Mouse (Mus musculus) intestine, embryonic 14.5 days (tissue): ENCODE data around the gene Pkn1. TPM values are rescaled to one million over a fixed set of nuclear protein-coding genes. Genes with fewer than 3 reads are reported as not detected.

ENCODE experiments used
- ATAC-seq: fragments of 200-750 bp; cut with Nextera tagmentation; replicated peaks from 2 replicates; pipeline ENCODE4 v1.8.0; 2017; ENCODE audit warnings: low read depth, moderate number of reproducible peaks, moderate TSS enrichment, moderate library complexity; ENCODE audit not compliant: low FRiP score, low TSS enrichment
- DNase-seq: peaks from one replicate; pipeline ENCODE4 v3.0.0-alpha.2; 2018; ENCODE audit warnings: low spot score
- H3K27ac ChIP-seq: fragments of 300-500 bp; sonication (generic); 2 replicates; pipeline ENCODE4 v1.5.1; 2014; ENCODE audit warnings: low read depth, mild to moderate bottlenecking, control low read depth
- H3K27me3 ChIP-seq: fragments of 300-500 bp; sonication (generic); replicated peaks from 2 replicates; pipeline ENCODE4 v1.6.1; 2014; ENCODE audit warnings: low read length, control low read depth; ENCODE audit not compliant: control insufficient read depth, insufficient read depth
- H3K36me3 ChIP-seq: fragments of 300-500 bp; sonication (generic); 2 replicates; pipeline ENCODE4 v1.6.1; 2014; ENCODE audit warnings: low read length, control low read depth; ENCODE audit not compliant: control insufficient read depth, insufficient read depth
- H3K4me1 ChIP-seq: fragments of 300-500 bp; sonication (generic); replicated peaks from 2 replicates; pipeline ENCODE4 v1.6.1; 2014; ENCODE audit warnings: low read length, control low read depth, mixed read lengths; ENCODE audit not compliant: control insufficient read depth, insufficient read depth
- H3K4me2 ChIP-seq: fragments of 300-500 bp; sonication (generic); 2 replicates; pipeline ENCODE4 v1.6.1; 2014; ENCODE audit warnings: low read length
- H3K4me3 ChIP-seq: fragments of 300-500 bp; sonication (generic); 2 replicates; pipeline ENCODE4 v1.5.1; 2014; ENCODE audit warnings: low read depth, low read length, control low read depth, mixed read lengths
- H3K9ac ChIP-seq: fragments of 300-500 bp; sonication (generic); 2 replicates; pipeline ENCODE4 v1.6.1; 2014; ENCODE audit warnings: mild to moderate bottlenecking, low read length
- H3K9me3 ChIP-seq: fragments of 300-500 bp; sonication (generic); 2 replicates; pipeline ENCODE4 v1.6.1; 2016; ENCODE audit warnings: low read length, control low read depth; ENCODE audit not compliant: control insufficient read depth
- WGBS: fragments of 180-500 bp; shearing (Covaris S2); extraction: QIAGEN DNeasy Blood & Tissue Kit; methylation state at CpG from one replicate; pipeline ENCODE4 v1.1.7; 2014; 5-methylcytosine and 5-hydroxymethylcytosine counted together
- polyA plus RNA-seq: library from polyadenylated mRNA; unstranded; fragments of >200 nt; fragmentation: Nextera tagmentation; extraction: Ambion mirVana; gene quantifications from 2 replicates; pipeline ENCODE4 v1.2.1, GENCODE M21; 2014

The Pkn1 gene
- polyA plus RNA-seq, 1 experiment from 2014 or later, result 31.5 TPM

DNA sequence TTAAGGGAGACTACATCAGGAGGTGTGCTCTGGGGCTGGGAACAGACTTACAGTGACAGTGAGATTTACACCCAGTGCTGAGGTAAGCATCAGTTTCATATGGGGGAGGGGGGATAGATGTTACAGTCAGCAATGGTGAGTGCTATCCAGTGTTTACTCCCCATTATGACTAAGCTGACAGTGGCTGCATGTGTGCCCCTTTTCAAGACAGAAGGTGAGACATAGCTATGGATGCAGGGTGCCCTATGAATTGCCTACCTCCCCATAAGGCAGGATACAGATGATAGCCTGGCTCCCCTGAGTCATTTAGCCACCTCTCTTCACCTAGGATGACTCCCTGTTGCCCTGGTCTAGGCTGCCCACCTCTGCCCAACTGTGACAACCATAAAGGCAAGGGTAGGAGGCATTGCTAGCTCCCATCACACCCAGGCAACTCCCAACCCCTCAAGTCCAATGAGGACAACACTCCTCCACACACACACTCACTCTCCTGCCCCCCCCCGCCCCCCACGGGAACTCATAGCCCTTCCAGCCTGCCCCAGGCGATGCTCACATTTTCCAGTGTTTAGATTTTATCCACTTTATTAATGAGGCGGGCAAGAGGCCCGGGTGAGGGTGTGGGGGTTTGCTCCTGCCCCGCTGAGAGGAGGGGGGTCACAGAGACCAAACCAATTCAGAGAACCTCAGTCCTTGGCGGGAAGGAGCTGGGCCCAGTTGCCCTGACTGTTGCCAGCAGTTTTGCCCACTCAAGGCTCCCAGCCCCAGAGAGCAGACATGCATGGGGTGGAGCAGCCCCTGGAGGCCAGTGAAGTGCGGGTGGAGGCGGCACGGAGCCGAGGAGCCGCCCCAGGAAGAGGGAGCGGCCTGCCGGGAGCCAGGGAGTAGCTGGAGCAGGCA, 32.8 kb downstream of the Pkn1 start, which contains the start of gene Ptger1:
Gene Ptger1, plus strand, starts transcription at position 710 of the 897 bp plus-strand sequence.
- no peaks in the 10 kb centered on the region for H3K9me3 ChIP-seq
- H3K4me2 ChIP-seq, result peak within 1 kb of the TSS; percentile 37
- 0 out of 2 replicates have a peak within 1 kb of the TSS, but pooled peaks have one; percentile 23 for H3K9ac ChIP-seq
- peaks cover 34% of the 10 kb centered on the region for H3K36me3 ChIP-seq
- no peak within 1 kb of the TSS for H3K4me3 ChIP-seq
- ATAC-seq, result 0 out of 2 replicates have a peak, but pooled peaks have one; percentile 1
- H3K27me3 ChIP-seq, result no peaks in the 10 kb centered on the region
- peaks cover 64% of the 10 kb centered on the region for H3K4me1 ChIP-seq
- peak within 1 kb of the TSS; percentile 52 for H3K27ac ChIP-seq
- peak; percentile 70 for DNase-seq
- WGBS, result 13% methylated on average over 14 of the region's 14 CpGs

DNA sequence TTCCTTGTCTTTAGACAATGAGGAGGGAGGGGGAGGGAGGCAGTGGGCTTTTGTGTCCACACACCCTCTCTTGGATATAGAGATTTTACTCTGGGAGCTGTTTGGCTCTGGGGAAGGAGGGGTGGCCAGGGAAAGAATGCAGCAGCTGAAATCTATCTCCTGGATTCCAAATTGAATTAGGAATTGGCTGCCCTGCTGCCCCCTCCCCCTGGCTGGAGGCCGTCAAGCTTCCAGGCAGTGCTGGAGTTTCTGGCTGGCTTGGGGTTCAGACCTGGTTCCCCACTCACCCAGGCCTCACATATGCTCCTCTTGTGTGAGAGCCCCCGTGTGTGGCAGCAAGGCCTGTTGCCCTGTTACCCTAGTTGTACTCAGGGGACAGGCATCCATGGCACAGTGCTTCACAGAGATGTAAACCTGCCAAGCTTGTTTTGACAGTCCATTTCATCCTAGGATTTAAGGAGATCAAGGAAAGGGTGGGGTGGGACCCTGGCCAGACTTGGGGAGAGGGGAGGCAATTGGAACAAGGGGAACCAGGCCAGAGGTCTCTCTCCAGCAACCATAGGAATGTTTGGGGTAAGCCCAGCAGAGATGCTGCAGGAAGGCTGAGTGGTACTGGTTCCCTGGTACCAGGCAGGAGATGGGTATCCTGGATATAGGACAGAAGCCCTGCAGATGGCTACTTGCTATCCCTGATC, 33.9 kb downstream of the Pkn1 start:
- no peak overlapping the region for H3K4me2 ChIP-seq
- peaks cover 75% of the 10 kb centered on the region for H3K4me1 ChIP-seq
- H3K27ac ChIP-seq, result peak overlapping the region; percentile 52
- ATAC-seq (no peak), DNase-seq (no peak)
- H3K9ac ChIP-seq, result no peak overlapping the region
- no peaks in the 10 kb centered on the region for H3K27me3 ChIP-seq
- peaks cover 25% of the 10 kb centered on the region for H3K36me3 ChIP-seq
- no peak overlapping the region for H3K4me3 ChIP-seq
- WGBS, result 32% methylated on average over 2 of the region's 2 CpGs
- H3K9me3 ChIP-seq, result no peaks in the 10 kb centered on the region

DNA sequence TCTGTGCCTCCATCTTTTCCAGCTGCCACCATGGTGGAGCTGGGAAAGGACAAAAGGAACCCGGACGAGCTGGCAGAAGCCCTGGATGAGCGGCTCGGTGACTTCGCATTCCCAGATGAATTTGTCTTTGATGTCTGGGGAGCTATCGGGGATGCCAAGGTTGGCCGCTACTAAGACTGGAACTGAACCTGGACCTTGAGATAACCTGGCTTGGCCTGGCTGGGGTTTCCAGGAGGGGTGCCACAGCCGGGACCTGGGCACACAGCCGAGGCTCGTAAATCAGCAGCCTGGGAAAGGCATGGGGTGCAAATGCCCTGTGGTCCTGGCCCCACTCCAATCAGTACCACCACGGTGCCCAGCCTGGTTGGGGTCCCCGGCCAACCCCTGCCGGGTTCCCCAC, 34.9 kb downstream of the Pkn1 start:
- DNase-seq (no peak), ATAC-seq (no peak)
- Histone ChIP-seq H3K9ac (no peak overlapping the region), H3K4me2 (no peak overlapping the region), H3K27ac (peak overlapping the region; percentile 52; the same call in 1 of the 2 replicates), H3K36me3 (peaks cover 15% of the 10 kb centered on the region), H3K4me3 (no peak overlapping the region), H3K4me1 (peaks cover 78% of the 10 kb centered on the region), H3K9me3 (no peaks in the 10 kb centered on the region), H3K27me3 (no peaks in the 10 kb centered on the region)
- 89% methylated on average over 13 of the region's 13 CpGs for WGBS

DNA sequence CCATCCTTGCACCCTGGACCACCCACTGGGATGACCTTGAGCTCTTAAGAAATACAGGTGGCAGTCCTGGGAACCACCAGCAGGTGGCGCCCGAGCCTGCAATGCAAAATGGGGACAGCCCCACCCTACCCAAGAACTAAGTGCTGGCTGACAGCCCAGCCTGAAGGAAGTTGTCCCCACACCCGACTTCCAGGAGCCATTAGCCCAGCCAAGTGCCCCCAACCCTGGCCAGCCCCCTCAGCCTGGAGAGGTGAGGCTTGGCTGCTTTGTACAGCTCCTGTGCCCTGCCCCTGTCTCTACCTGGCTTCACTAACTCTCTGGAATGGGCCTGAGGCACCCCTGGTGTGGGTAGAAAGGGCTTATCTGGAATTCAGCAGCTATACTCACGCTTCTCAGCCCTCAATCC, 36.6 kb downstream of the Pkn1 start:
- no peak overlapping the region for H3K9ac ChIP-seq
- no peak overlapping the region for H3K27ac ChIP-seq
- ATAC-seq (peak; percentile 17; the same call in 1 of the 2 replicates), DNase-seq (peak; percentile 99)
- no peaks in the 10 kb centered on the region for H3K9me3 ChIP-seq
- H3K4me3 ChIP-seq, result no peak overlapping the region
- H3K4me1 ChIP-seq, result peaks cover 65% of the 10 kb centered on the region
- WGBS, result 17% methylated on average over 4 of the region's 4 CpGs
- no peaks in the 10 kb centered on the region for H3K27me3 ChIP-seq
- H3K36me3 ChIP-seq, result peaks cover 17% of the 10 kb centered on the region
- H3K4me2 ChIP-seq, result 0 out of 2 replicates have a peak overlapping the region, but pooled peaks have one; percentile 21

DNA sequence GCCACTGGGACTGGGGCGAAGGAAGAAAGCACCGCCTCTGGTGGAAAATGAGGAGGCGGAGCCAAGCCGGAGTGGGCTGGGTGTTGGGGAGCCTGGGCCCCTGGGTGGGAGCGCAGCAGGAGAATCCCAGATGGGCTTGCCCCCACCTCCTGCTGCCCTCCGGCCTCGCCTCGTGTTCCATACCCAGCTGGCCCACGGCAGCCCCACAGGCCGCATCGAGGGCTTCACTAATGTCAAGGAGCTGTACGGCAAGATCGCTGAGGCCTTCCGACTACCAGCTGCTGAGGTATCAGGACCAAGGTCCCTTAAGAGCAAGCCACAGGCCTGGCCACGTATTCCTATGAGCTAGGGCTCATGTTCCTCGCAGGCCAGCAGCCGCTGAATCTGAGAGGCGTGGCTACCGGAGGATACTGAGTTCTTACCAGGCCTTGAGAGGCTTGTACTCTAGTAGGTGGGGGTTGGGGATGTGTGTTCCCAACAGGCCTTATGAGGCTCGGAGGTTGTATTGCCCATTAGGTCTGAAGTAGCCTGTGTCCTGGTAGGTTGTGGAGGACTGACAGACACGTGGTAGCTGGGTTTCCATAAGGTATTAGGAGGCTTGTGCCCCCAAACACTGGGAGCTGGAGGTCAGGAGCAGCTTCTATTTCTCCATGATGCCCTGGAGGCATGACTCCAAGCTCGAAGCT, 37.8 kb downstream of the Pkn1 start:
- H3K4me1 ChIP-seq, result peaks cover 53% of the 10 kb centered on the region

DNA sequence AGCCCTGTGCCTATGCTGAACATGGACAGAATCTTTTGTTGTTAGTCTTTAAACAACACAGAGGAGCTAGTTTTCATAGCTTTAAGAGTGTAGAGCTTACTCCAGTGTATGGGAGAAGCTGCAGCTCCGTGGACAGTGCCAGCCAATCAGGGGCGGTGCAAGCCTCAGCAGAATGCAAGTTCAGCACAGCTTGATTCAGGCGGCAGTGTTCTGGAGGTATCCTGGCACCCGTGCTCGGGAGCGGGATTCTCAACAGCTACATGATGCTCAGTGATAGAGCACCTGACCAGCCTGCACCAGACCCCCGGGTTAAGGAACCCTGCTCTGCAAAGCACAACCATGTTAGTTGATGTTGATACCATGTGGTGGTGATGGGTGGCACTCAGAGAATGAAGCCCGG, 38.4 kb downstream of the Pkn1 start:
- H3K36me3 ChIP-seq, result peaks cover 26% of the 10 kb centered on the region
- 0 out of 2 replicates have a peak overlapping the region, but pooled peaks have one; percentile 13 for H3K4me3 ChIP-seq
- DNase-seq (no peak), ATAC-seq (no peak)
- H3K4me2 ChIP-seq, result peak overlapping the region; percentile 43
- peaks cover 47% of the 10 kb centered on the region for H3K4me1 ChIP-seq
- no peaks in the 10 kb centered on the region for H3K9me3 ChIP-seq
- no peaks in the 10 kb centered on the region for H3K27me3 ChIP-seq
- peak overlapping the region; percentile 70; the same call in 1 of the 2 replicates for H3K27ac ChIP-seq
- 10% methylated on average over 8 of the region's 8 CpGs for WGBS
- H3K9ac ChIP-seq, result no peak overlapping the region

More for the DNA sequence above, 37.8 kb downstream of the Pkn1 start:
- Histone ChIP-seq H3K4me3 (peak overlapping the region; percentile 13; the same call in 1 of the 2 replicates), H3K4me2 (peak overlapping the region; percentile 43), H3K27me3 (no peaks in the 10 kb centered on the region), H3K9ac (peak overlapping the region; percentile 33), H3K36me3 (peaks cover 22% of the 10 kb centered on the region), H3K27ac (peak overlapping the region; percentile 70), H3K9me3 (no peaks in the 10 kb centered on the region)
- DNase-seq (peak; percentile 73), ATAC-seq (0 out of 2 replicates have a peak, but pooled peaks have one; percentile 20)
- 12% methylated on average over 22 of the region's 22 CpGs for WGBS

DNA sequence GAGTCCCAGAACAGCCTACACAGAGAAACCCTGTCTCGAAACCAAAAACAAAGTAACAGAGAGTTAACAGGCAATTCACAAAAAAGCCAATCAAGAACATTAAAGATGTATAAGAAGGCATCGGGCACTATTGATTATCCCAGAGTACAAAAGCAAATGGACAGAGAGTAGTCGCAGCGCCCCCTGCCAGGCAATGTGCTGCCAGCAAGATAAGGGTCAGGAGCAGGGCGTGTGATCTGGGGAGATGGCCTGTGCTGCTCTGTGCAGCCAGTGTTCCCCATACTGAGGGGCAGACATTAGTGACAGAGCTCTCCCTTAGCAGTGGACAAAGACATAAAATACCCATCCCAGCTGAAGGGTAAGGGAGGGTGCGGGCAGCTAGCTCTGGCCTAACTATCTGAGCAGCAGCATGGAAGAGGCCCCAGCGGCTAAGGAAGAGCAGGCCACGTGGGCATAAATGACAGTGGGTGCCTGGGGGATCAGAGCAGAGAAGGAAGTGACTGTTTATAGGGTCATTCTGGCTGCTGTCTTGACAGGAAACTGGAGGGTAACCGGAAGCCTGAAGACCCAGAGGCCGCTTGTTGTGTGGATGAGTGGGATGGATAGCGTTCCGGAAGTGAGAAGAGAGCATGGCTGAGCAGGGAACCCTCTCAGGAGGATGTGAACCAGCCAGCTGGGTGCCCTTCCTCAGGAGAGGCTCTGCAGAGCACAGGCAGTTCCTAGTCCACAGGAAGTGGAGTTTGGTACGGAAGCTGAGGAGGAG, 42.3 kb downstream of the Pkn1 start:
- 63% methylated on average over 13 of the region's 13 CpGs for WGBS
- ATAC-seq, result no peak

More for the DNA sequence above, 42.3 kb downstream of the Pkn1 start:
- H3K4me3 ChIP-seq, result no peak overlapping the region
- no peaks in the 10 kb centered on the region for H3K27me3 ChIP-seq
- DNase-seq, result no peak
- H3K4me2 ChIP-seq, result no peak overlapping the region
- H3K4me1 ChIP-seq, result peaks cover 30% of the 10 kb centered on the region
- no peaks in the 10 kb centered on the region for H3K9me3 ChIP-seq
- H3K27ac ChIP-seq, result no peak overlapping the region; the same call in 1 of the 2 replicates
- no peak overlapping the region for H3K9ac ChIP-seq
- H3K36me3 ChIP-seq, result peaks cover 13% of the 10 kb centered on the region; the same call in 1 of the 2 replicates
